Mouse (Mus musculus) Muller cell, postnatal 12 days (primary cell): Measurements from ENCODE around the gene Dst.
"Not testable (repeated sequence)": the region's sequence is repeated elsewhere in the genome, so short reads cannot be mapped to it uniquely, and the experiment has no call there.

Experiments used
- DNase-seq: peaks from one replicate; pipeline ENCODE4 v3.0.0-alpha.2; 2015; ENCODE audit errors: inconsistent ontology term

The Dst gene

GRCm38 (mm10) chr1:34065551-34066048, 157.6 kb downstream of the Dst start:
- no peak for DNase-seq

GRCm38 (mm10) chr1:34066401-34066800, 158.4 kb downstream of the Dst start:
- DNase-seq: not testable (repeated sequence)

- DNase-seq: no peak
Observed at GRCm38 (mm10) chr1:34068341-34068740, 160.3 kb downstream of the Dst start.

GRCm38 (mm10) chr1:34069514-34070290, 161.7 kb downstream of the Dst start:
- no peak for DNase-seq

- DNase-seq: no peak
Observed at GRCm38 (mm10) chr1:34070474-34070873, 162.4 kb downstream of the Dst start.

GRCm38 (mm10) chr1:34070991-34071639, 163.1 kb downstream of the Dst start:
- DNase-seq: no peak

- DNase-seq: no peak
Observed at GRCm38 (mm10) chr1:34072262-34072661, 164.2 kb downstream of the Dst start.

- peak; percentile 40 for DNase-seq
Observed at GRCm38 (mm10) chr1:34073436-34074169, 165.6 kb downstream of the Dst start.

- DNase-seq: peak; percentile 35
Observed at GRCm38 (mm10) chr1:34074245-34075187, 166.5 kb downstream of the Dst start.

GRCm38 (mm10) chr1:34076701-34077421, 168.8 kb downstream of the Dst start:
- no peak for DNase-seq

GRCm38 (mm10) chr1:34077422-34077790, 169.4 kb downstream of the Dst start:
- DNase-seq: no peak

- no peak for DNase-seq
Observed at GRCm38 (mm10) chr1:34077941-34078340, 169.9 kb downstream of the Dst start.

- no peak for DNase-seq
Observed at GRCm38 (mm10) chr1:34089011-34089410, 181.0 kb downstream of the Dst start.

- DNase-seq: no peak
Observed at GRCm38 (mm10) chr1:34090700-34091099, 182.7 kb downstream of the Dst start.

GRCm38 (mm10) chr1:34093652-34094051, 185.6 kb downstream of the Dst start:
- DNase-seq: no peak

- DNase-seq: no peak
Observed at GRCm38 (mm10) chr1:34094301-34094700, 186.3 kb downstream of the Dst start.

- no peak for DNase-seq
Observed at GRCm38 (mm10) chr1:34095173-34095572, 187.1 kb downstream of the Dst start.

GRCm38 (mm10) chr1:34096923-34097322, 188.9 kb downstream of the Dst start:
- no peak for DNase-seq

- DNase-seq: no peak
Observed at GRCm38 (mm10) chr1:34097640-34098039, 189.6 kb downstream of the Dst start.

- DNase-seq: no peak
Observed at GRCm38 (mm10) chr1:34099439-34099838, 191.4 kb downstream of the Dst start.

- no peak for DNase-seq
Observed at GRCm38 (mm10) chr1:34100385-34100784, 192.4 kb downstream of the Dst start.
